Mouse (Mus musculus): ENCODE results near the gene Il19.

- TF ChIP-seq MAX (IDR thresholded peaks at IDR 0.05; ENCODE audit: low read length), result 0 out of 2 replicates have a peak, but pooled peaks have one; percentile 61
- TF ChIP-seq ZMIZ1 (IDR thresholded peaks at IDR 0.05; ENCODE audit: low read depth, low read length), result no peak
- TF ChIP-seq TCF12 (IDR thresholded peaks at IDR 0.05; ENCODE audit: low read depth, low read length), result peak; percentile 87
- TF ChIP-seq POLR2AphosphoS2 (IDR thresholded peaks at IDR 0.05; ENCODE audit: low read depth, low read length), result no peak
- peak; percentile 97 for TF ChIP-seq EP300 (IDR thresholded peaks at IDR 0.05; ENCODE audit: low read length)
- no peak for TF ChIP-seq USF2 (conservative IDR thresholded peaks at IDR 0.05; ENCODE audit: low read depth, low read length)
- TF ChIP-seq CTCF (conservative IDR thresholded peaks at IDR 0.05 in 1 of 2, IDR thresholded peaks at IDR 0.05 in 1 of 2; ENCODE audit: low read depth in 2 of 2, low read length in 2 of 2), result peak; percentile 33 to 97
Observed at GRCm38 (mm10) chr1:130987418-130987817, 47.5 kb upstream of the Il19 start.
